Mouse (Mus musculus) retina, adult 2 months (tissue): Measurements from ENCODE around the gene Wdfy1.
A peak's percentile ranks its signal among the peaks of the same experiment; 100 is the strongest.

Experiments used
- DNase-seq: peaks from one replicate; pipeline ENCODE4 v3.0.0-alpha.2; 2012; ENCODE audit warnings: low read depth, low spot score

The Wdfy1 gene

DNA sequence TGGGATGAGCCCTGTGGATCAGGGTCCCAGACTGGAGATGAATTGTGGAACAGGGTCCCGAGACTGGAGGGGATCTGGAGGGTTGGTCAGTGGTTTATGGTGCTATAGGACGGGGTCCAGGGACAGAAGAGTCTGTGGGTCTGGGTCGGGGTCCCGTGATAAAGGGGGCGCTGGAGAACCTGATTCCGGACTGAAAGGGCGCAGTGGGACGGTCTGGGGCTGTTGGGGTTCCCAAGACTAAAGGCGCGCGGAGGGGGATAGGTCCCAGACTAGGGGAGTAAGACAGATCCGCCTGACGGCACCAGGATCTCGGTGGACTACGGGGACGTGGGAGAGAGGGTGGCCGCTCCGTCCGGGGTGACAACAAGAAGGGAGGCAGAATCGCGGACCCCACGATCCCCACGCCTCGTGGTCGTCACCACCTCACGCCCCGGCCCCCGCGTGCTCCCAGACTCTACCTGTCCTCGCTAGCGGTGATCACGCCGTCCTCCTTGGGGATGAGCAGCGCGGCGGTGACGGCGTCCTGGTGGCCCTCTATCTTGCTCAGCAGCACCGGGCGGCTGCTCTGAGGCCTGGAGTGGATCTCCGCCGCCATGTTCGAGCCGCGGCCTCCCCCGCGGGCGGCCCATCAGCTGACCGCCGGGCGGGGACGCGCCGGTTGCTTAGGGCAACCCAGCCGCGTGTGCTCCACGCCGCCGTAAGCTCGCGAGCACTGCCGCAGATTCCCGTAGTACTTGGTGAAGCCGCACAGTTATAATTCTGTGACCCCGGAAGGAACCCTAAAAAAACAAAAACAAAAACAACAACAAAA lies 14.6 kb downstream of the Wdfy1 start:
- DNase-seq: peak; percentile 67

DNA sequence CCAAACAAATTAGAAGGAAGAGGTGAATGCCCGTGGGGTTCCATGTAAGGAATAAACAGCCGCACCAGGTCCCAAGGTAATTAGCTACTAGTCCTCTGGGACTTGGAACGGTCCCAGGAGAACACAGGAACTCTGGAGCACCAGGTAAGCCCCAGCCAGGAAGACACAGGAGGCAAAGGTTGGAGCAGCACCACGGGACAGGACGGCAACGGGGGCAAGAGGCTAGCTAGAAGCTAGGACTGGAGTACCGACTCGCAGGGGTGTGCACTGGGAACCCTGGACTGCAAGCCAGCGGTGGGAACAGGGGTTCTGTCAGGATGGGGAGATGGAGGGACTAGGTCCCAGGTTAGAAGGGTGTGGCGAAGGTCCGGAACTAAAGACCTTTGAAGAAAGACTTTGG lies 15.3 kb downstream of the Wdfy1 start:
- DNase-seq: no peak

DNA sequence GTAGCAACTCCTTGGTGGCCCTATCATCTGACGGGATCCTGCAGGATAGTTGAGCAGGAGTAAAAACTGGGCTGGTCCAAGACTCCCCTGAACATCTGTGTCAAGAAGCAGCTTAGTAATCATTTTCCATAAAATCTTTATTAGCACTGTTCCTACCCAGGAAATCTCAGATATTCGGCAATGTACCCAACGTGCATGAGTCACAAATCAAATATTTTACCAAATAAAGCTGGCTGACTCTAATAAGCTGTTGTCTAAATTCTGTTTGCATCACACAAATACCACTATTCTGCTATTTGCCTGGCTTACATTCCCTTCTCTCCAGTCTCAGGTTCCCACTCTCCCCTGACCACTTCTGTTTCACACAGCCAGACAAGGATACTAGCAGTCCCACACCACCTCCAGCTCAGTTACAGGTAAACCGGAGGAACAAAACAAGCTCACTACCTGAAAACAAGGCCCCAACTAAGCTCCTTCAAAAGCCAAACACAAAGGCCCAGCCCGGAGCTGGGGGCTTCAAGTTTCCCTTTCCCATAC lies 16.4 kb downstream of the Wdfy1 start:
- DNase-seq: no peak

DNA sequence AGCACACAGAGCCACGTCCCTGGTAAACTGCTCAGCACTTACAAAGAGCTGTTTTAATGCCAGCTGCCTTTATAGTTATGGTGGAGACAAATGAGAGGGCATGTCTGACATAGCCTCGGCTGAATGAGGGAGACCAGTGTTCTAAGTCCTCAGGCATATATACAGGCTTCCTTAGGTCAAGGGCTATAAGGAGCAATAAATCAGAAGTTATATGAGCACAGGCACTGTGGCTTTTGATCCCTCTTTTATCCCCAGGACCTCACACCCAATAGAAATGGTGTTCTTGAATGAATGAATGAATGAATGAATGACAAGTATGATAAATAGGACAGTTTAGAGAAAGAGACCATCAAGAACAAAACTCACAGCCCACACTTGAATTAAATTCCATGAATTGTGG lies 16.9 kb downstream of the Wdfy1 start:
- DNase-seq: no peak

DNA sequence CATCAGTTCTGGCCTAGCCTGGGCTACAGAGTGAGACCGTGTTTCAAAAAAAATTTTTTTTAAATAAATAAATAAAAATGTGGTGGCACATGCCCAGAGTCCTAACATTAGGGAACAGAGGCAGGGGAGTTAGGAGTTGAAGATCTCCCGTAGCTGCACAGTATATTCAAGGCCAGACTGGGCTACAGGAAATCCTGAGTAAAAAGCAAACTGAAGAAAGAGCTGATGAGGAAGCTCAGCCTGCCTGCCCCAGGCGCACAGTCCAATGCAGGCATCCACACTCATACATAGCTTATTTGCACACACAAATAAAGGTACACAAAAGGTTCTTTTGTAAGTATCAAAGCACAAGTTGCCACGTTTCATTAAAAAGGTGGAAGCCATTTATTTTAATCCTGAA lies 18.3 kb downstream of the Wdfy1 start:
- no peak for DNase-seq

DNA sequence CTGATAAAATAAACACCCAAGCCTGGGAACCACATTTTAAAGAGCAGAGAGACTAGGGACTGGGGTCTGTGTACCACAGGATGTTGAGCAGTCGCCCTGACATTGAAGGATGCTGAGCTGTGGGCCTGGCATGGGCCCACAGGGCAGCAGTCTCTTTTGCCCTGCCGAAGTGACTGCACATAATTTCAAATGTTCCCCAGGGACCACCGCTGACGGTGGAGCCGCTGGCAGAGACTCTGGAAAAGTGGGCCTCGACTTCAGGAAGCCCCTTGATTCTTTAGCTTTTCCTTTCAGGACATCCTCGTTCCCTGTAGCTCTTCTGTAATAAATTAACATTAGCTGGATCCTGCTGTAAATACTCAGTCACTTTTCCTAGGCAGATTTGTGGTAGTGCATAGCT lies 18.8 kb downstream of the Wdfy1 start:
- no peak for DNase-seq

DNA sequence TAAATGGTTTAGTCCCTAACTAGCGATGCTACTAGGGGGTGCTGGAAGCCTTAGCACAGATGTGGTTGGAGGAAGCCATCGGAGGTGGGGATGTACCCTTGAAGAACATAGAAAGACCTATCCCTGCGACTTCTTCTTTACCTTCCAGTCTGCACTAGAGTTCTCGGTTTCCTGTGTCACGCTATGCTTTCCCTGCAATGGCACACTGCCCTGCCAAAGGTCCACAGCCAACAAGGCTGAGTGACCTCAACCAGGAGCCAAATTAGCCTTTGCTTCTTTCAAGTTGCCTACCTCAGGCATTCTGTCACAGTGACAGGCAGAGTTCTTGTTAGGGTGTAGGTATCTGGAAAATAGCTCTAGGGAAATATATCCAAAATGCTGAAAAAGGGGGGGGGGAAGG lies 19.5 kb downstream of the Wdfy1 start:
- no peak for DNase-seq

DNA sequence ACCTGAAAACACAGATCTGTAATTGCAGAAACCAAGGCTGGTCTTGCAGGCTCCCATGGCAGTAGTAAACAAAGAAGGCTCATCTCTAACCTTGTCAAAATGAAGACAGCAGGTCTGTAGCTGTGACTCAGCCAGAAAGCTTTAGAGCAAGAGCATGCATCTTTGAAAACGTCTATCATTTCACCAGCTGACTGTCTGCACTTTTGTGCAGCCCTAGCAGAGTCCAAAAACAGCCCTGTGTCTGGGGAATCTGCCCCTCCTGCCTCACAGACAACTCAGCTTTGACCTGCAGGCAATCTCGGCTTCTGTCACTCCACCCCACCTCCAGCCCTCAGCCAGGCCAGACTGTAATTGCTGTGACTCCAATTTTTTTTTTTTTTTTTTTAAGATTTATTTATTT lies 20.6 kb downstream of the Wdfy1 start:
- DNase-seq: no peak

DNA sequence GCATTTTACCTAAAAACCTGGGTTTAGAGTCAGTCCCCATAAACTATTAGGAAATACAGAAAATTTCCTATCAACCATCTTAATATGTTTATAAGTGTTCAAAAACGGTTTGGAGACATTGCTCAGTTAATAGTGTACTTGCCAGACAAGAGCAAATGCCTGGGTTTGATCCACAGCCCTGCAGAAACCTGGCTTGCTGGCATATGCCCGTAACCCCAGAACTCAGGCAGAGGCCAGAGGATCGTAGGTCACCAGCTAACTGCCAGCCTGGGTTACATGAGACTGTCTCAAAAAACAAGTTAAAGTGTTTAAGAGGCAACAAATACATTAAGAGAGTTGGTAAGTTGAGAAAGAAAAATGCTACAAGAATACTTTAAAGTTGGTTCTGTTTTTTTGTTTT lies 21.0 kb downstream of the Wdfy1 start:
- DNase-seq: no peak

DNA sequence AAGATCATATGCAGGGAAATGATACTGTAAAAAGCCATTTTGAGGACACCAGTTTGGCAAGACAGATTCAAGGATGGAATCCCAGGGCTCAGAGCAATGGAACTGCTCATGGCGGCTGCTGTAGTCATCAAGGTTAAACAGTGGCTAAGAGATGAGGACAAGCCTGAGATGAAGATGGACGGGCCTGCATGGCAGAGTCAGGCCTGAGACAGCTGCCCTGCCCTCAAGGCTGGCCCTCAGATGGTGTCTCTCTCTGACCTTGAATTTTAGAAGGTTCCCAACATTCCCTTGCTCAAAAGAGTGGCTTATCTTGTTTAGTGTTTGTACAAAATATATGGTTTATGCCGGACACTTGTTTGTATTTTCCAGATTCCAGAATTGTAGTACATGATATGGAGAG lies 22.5 kb downstream of the Wdfy1 start:
- DNase-seq: no peak

DNA sequence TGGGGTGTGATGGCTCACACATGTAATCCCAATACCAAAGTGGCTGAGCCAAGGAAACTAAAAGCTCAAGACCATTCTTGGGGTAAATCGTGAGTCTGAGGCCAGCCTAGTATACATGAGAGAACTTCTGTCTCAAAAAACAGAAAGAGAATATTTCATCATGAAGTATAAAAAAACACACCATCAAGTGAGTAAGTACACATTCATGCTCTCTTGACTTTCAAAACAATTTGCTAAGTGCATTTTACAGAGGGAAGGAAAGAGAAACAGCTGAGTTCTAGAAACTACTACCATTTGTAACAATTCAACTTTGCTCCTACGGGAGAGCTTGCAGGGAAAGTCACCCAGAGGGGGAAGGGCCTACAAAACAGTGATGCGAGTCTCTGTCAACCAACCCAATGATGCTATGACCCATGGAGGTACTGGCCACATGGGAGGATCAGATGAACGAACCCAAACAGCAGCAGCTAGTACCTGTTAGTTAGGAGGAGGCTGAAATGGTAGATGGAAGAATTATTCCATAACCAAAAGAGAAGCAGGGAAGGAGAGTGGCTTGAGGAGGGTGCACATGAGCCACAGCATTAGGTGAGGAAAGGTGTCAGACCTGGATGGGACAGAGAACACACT lies 23.1 kb downstream of the Wdfy1 start:
- DNase-seq: no peak

DNA sequence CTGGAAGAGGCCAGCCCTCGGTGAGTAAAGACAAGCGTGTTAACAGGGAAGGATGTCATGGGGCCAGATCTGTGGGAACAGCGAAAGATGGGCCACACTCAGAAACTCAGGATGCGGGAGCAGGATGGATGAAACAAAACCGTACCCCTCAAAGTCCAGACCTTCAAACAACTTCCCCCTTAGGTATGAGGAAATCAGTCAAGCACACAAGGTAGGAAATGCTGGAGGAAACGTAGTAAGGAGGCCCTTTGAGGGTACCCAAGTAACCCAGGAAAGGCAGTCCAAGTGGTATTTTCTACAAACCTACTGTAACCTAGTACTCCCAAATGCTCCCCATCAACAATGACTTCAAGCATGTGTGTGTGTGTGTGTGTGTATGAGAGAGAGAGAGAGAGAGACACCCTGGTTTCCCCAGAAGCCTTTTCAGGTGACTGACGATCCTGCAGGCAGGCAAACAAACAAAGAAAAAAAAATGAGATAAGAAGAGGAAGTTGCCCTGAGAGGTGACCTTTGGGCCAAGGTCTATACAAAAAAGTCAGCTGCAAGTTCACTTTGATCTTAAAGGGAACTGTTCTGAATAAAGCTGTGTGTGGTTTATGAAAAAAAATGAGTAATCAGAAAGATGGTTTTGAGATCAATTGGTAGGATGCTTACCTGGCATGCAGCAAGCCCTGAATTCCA lies 23.8 kb downstream of the Wdfy1 start:
- no peak for DNase-seq

DNA sequence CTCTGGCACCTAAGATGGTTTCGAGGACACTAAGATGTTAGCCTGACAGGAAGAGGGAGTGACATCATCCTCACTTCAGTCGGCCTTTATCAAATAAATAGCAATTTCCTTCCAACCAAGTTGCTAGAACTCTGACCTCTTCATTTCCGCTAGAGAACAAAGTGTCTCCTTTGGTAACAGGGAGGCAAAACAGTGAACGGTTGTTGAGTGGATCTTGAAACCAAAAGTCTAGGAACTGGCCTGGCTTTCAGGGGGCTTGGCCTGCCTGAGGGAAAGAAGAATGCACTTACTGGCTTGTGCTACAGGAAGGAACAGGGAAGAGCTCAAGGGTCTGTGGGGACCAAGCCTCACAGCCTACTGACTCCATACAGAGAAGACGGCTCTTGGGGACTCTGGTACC lies 24.8 kb downstream of the Wdfy1 start:
- DNase-seq: no peak

DNA sequence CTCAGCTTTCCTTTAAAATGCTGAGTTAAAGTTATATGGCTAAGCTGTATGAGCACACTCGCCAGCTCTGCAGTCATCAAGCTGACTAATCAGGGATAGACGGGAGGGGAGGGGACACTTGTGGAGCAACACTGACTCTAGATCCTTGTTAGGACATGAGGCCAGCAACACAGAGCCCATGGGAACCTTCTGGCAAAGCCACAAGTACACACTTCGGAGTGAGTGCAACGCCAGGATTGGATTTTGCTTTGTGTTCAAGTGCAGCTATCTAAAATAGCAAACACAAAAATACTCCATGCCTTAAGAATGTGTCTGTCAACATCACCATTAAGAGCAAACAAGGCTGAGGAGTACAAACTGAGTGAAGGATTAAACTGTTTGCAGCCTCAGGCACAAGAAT lies 29.9 kb downstream of the Wdfy1 start:
- no peak for DNase-seq

DNA sequence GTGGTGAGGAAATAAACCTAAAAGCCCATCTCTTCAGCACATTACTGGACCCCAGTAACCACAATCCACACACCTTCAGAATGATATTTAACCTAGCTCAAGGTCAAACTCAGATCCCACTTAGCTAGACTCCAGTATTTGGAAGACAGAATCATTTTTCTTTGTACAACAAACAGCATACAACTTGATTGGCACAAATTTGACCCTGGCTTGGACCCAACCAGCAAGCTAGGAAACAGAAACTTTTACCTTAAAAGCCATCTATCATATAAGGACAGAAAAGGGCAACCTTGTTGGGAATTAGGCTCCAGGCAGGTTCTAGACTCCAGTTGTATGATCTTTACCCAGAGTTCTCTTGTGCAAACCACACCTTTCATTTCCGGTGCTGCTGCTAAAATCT lies 32.6 kb downstream of the Wdfy1 start:
- DNase-seq: no peak

DNA sequence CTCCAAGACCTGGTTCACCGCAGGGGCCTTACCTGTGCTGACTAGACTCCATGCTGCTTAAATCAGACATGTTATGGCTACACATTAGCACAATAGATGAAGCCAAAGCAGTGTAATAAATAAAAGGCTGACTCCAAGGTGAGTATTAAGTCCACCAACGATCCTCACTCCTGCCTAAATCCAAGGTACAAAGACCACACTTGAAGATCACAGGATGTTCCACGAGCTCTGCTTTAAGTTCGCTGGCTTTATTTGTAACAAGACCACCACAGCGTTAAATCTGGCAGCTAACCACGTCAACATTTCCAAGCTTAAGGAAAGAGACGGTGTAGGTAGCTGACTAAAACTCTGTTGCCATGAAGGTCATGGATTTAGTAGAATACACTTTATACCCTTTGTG lies 33.0 kb downstream of the Wdfy1 start:
- no peak for DNase-seq

DNA sequence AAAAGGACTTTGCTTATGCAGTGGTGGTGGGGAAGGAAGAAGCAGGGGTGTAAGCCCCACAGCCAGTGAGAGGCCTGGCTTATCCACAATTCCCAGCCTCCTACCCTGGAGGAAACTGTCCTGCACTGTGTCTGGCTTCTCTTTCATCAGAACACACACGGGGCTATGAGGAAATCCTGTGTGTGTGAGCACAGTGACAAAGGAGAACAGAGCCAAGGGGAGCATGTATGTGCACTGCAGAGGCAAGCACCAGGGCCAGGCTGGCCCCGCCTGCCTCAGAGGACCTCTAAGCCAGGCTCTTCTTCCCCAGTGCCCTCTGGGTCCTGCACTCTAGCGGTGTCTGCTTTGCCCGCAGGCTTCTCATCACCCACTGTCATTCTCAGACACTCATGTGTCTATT lies 34.9 kb downstream of the Wdfy1 start:
- no peak for DNase-seq

DNA sequence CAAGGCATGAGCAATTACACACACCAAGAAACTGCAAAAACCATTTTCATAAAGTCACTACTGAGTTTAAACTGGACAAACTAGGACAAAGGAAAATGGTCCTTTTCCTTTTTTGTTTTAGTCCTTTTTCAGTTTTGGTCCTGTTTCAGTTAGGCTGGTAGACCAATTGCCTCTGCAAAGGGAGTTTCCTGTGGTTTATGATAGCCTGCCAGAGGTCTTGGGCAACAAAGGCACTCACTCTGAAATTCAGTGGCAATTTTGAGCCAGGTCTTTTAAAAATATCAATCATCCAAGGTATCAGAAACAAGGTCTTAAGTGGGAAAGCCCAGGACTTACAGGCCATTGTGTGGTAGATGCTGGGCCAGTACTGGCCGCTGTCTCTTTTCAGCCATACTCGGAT lies 36.2 kb downstream of the Wdfy1 start:
- DNase-seq: no peak

DNA sequence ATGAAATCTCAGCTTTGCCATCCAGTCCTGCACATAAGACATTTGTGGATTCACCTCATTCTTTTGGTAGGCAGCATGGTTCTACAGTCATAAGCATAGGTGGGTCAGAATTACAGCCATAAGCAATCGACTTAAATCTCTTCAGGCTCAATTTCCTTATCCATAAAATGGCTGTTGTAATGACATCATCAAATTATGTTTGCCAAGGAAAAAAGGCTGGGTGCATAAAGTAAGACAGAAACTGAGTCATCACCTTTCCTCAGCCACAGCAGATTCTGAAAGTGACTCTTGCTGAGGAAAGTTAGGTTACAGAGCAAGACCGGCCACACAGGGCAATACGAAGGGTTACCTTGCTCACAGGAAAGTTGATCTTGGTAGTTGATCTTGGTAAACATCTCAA lies 39.5 kb downstream of the Wdfy1 start:
- DNase-seq: no peak

DNA sequence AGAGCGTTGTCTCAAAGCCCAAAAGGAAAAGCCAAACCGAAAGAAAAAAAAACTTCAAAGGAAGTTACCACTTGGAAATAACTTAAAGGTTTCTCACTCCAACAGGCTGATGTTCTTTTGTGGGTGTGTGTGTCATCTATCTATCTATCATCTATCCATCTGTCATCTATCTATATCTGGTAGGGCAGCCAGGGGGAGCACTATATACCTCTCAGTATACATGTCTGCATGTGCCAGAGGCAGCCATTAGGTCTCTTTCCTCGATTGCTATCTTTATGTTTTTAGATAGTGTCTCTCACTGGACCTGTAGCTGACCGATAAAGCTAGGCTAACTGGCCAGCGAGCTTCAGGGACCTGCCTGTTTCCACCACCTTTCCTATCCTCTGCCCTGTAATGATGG lies 41.1 kb downstream of the Wdfy1 start:
- no peak for DNase-seq

DNA sequence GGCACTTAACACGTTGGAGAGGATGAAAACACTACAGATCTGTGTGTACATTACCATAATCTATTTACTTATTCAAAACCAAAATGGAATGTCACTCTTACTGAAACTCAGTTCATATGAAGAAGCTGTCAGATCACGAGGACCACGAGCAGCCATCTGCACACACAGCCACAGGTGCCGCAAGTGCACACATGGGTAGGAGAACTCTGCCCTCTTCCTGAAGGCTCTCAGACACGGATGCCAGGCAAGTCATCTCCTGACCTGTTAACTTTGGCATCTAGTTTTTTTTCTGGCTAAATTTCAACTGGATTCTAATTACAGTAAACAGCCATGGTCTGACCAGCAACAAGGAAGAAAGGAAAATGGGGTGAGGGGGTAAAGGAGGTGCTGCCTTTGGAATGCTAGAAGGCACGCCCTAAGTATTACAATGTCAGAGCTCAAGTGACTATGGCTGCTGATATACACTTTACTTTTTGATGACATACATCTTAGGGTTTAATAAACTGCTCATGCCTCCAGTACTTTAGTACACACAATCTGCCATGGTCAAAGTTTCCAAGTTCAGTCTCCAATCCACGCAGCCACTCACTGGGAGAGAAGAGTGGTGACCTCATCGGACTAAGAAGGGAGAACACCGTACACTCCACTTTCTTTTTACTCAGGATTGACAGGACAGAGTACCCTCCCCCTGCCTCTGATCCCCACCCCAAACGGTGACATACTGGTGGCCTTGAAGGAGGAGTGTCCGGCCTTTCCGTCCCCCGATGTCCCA lies 61.6 kb downstream of the Wdfy1 start:
- no peak for DNase-seq

DNA sequence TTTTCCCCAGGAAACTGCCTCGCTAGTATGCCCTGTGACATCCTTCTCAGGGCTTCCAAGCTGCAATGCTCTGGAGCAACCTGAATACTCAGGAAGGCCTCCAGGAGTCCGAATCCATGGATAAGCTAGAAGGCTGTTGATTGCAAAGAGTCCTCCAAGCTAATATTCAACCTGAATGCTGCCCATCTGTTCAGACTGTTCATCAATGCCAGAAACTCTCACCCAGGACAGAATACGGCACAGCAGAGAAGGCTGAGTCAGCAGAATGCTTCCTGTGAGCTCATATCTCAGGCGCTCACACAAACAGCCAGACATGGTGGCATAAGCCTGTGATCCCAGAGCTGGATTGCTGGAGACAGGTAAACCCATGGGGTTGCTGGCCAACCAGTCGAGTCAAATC lies 62.9 kb downstream of the Wdfy1 start:
- DNase-seq: no peak
